Mouse (Mus musculus) retina, adult 2 months (tissue): Measurements from ENCODE around the gene Gm28576.
"Not testable (repeated sequence)": the region's sequence is repeated elsewhere in the genome, so short reads cannot be mapped to it uniquely, and the experiment has no call there.

Experiments
- DNase-seq: peaks from one replicate; pipeline ENCODE4 v3.0.0-alpha.2; 2012; ENCODE audit warnings: low read depth, low spot score

The Gm28576 gene

GRCm38 (mm10) chrY:7722641-7723040, at the start of gene Gm28576:
Gene Gm28576 (plus strand): TSS chrY:7722941.
- DNase-seq, result not testable (repeated sequence)
